Mouse (Mus musculus) forebrain, embryonic 10.5 days (tissue): ENCODE data around the gene Sh2d4b. TPM values are rescaled to one million over a fixed set of nuclear protein-coding genes. Genes with fewer than 3 reads are reported as not detected.

Experiments used
- DNase-seq: peaks from one replicate; pipeline ENCODE4 v3.0.0-alpha.2; 2017; ENCODE audit warnings: low spot score; ENCODE audit errors: extremely low spot score
- H3K27ac ChIP-seq: fragments of 300-500 bp; sonication (generic); 2 replicates; pipeline ENCODE4 v1.5.1; 2016; ENCODE audit warnings: mild to moderate bottlenecking
- H3K27me3 ChIP-seq: fragments of 300-500 bp; sonication (generic); 2 replicates; pipeline ENCODE4 v1.6.1; 2016; ENCODE audit warnings: mild to moderate bottlenecking; ENCODE audit not compliant: poor library complexity, severe bottlenecking
- H3K36me3 ChIP-seq: fragments of 300-500 bp; sonication (generic); replicated peaks from 2 replicates; pipeline ENCODE4 v1.6.1; 2016; ENCODE audit warnings: mild to moderate bottlenecking, moderate library complexity
- H3K4me1 ChIP-seq: fragments of 300-500 bp; sonication (generic); 2 replicates; pipeline ENCODE4 v1.6.1; 2016
- H3K4me3 ChIP-seq: fragments of 300-500 bp; sonication (generic); 2 replicates; pipeline ENCODE4 v1.5.1; 2016; ENCODE audit warnings: mild to moderate bottlenecking, moderate library complexity
- H3K9me3 ChIP-seq: fragments of 300-500 bp; sonication (generic); 2 replicates; pipeline ENCODE4 v1.6.1; 2016; ENCODE audit warnings: mild to moderate bottlenecking, moderate library complexity
- WGBS: fragments of 180-500 bp; shearing (Covaris S2); methylation state at CpG from one replicate; pipeline ENCODE4 v1.1.7; 2016; 5-methylcytosine and 5-hydroxymethylcytosine counted together
- polyA plus RNA-seq: library from polyadenylated mRNA; unstranded; fragments of >200 nt; fragmentation: Nextera tagmentation; extraction: Ambion mirVana; gene quantifications from 2 replicates; pipeline ENCODE4 v1.2.1, GENCODE M21; 2016

Sh2d4b gene
- polyA plus RNA-seq, 1 experiment from 2014 or later, result 0.32 TPM

DNA sequence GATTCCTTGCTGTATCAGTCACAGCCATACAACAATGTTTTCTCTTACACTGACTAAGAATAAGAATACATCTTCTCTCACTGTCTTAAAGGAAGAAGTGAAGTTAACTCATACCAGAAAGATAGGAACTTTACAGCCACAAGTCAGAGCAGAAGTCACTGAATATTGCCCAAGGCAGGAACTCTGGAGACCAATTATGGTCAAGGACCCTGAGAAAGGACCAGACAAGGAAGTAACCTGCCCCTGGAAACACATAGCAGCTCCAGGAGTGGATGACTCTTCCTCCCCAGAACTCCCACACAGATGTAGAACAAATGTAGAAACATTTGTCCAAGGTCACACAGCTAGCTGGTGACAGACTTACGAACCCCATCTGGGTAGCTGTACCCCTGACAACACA is 28.2 kb upstream of the Sh2d4b start:
- Histone ChIP-seq H3K27me3 (no peaks in the 10 kb centered on the region), H3K9me3 (no peaks in the 10 kb centered on the region), H3K4me3 (no peak overlapping the region), H3K4me1 (peaks cover 26% of the 10 kb centered on the region), H3K27ac (no peak overlapping the region), H3K36me3 (peaks cover 60% of the 10 kb centered on the region)
- WGBS, result 97% methylated on average over 1 of the region's 1 CpGs
- no peak for DNase-seq

- no peaks in the 10 kb centered on the region for H3K9me3 ChIP-seq
- DNase-seq, result no peak
- WGBS, result 85% methylated on average over 7 of the region's 7 CpGs
- no peaks in the 10 kb centered on the region for H3K27me3 ChIP-seq
- H3K36me3 ChIP-seq, result peaks cover 63% of the 10 kb centered on the region
- H3K27ac ChIP-seq, result no peak overlapping the region
- H3K4me1 ChIP-seq, result peaks cover 26% of the 10 kb centered on the region
- no peak overlapping the region for H3K4me3 ChIP-seq
These were observed 26.5 kb upstream of the Sh2d4b start for GRCm38 (mm10) chr14:40919521-40919920.

- WGBS, result 91% methylated on average over 5 of the region's 7 CpGs
- H3K27me3 ChIP-seq, result no peaks in the 10 kb centered on the region
- 0 out of 2 replicates have a peak overlapping the region, but pooled peaks have one; percentile 26 for H3K27ac ChIP-seq
- peaks cover 68% of the 10 kb centered on the region for H3K36me3 ChIP-seq
- H3K4me1 ChIP-seq, result peaks cover 21% of the 10 kb centered on the region
- no peaks in the 10 kb centered on the region for H3K9me3 ChIP-seq
- no peak for DNase-seq
- no peak overlapping the region for H3K4me3 ChIP-seq
These were observed 25.4 kb upstream of the Sh2d4b start for GRCm38 (mm10) chr14:40918477-40918876.

DNA sequence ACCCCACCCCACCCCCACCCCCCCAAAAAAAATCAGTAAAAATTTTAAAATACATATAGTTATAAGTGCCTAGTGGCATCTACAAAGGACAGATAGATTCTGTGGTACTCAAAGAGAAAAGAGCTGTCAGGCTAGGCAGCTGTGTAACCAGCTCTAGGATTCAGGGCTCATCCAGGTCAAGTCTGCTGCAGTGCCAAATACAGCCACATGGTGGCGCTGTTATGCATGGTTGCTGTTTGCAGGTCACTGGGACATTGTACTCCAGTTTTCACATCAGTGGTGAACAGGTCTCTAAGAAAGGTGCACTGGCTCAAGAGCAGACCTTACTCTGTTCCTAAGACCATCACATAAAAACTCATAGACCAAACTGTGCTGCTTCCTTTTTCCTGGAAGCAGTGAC is 24.6 kb upstream of the Sh2d4b start:
- WGBS, result 0% methylated on average over 1 of the region's 1 CpGs
- Histone ChIP-seq H3K4me1 (peaks cover 21% of the 10 kb centered on the region), H3K27me3 (no peaks in the 10 kb centered on the region), H3K36me3 (peaks cover 69% of the 10 kb centered on the region), H3K9me3 (no peaks in the 10 kb centered on the region), H3K27ac (0 out of 2 replicates have a peak overlapping the region, but pooled peaks have one; percentile 26), H3K4me3 (no peak overlapping the region)
- peak; percentile 88 for DNase-seq

GRCm38 (mm10) chr14:40916667-40917066 is 23.6 kb upstream of the Sh2d4b start:
- H3K36me3 ChIP-seq, result peaks cover 64% of the 10 kb centered on the region
- 89% methylated on average over 15 of the region's 15 CpGs for WGBS
- no peak overlapping the region for H3K4me3 ChIP-seq

DNA sequence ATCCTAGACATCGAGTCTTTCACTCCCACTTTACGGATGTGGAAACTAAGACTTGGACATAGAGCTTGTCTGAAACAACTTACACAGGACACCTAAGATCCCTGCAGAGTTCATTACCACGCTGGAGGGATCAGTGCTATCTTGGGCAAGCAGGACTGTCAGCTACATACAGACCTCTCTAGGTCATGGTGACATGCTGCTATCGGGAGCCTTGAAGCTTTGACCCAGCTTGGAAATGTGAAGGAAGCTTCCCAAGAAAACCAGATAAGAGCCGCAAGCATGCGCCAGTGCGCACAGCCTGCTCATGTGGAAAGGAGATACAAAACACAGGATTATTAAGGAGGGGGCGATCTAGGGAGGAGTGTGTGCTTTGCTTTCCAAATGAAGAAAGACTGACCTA is 22.8 kb upstream of the Sh2d4b start:
- H3K27me3 ChIP-seq, result no peaks in the 10 kb centered on the region
- H3K27ac ChIP-seq, result no peak overlapping the region
- WGBS, result 93% methylated on average over 8 of the region's 8 CpGs
- H3K4me1 ChIP-seq, result peaks cover 21% of the 10 kb centered on the region
- H3K4me3 ChIP-seq, result no peak overlapping the region
- DNase-seq, result no peak
- peaks cover 64% of the 10 kb centered on the region for H3K36me3 ChIP-seq
- no peaks in the 10 kb centered on the region for H3K9me3 ChIP-seq

More at GRCm38 (mm10) chr14:40916667-40917066, 23.6 kb upstream of the Sh2d4b start:
- no peak for DNase-seq
- Histone ChIP-seq H3K27me3 (no peaks in the 10 kb centered on the region), H3K27ac (no peak overlapping the region), H3K4me1 (peaks cover 21% of the 10 kb centered on the region), H3K9me3 (no peaks in the 10 kb centered on the region)

- DNase-seq, result no peak
- H3K4me3 ChIP-seq, result no peak overlapping the region
- H3K27me3 ChIP-seq, result no peaks in the 10 kb centered on the region
- H3K4me1 ChIP-seq, result peaks cover 16% of the 10 kb centered on the region
- 91% methylated on average over 3 of the region's 3 CpGs for WGBS
- no peak overlapping the region for H3K27ac ChIP-seq
- no peaks in the 10 kb centered on the region for H3K9me3 ChIP-seq
- H3K36me3 ChIP-seq, result peaks cover 68% of the 10 kb centered on the region
These were observed 21.6 kb upstream of the Sh2d4b start for GRCm38 (mm10) chr14:40914701-40915100.

- Histone ChIP-seq H3K27me3 (no peaks in the 10 kb centered on the region), H3K4me3 (no peak overlapping the region), H3K36me3 (peaks cover 78% of the 10 kb centered on the region), H3K4me1 (peaks cover 10% of the 10 kb centered on the region), H3K27ac (no peak overlapping the region), H3K9me3 (no peaks in the 10 kb centered on the region)
- DNase-seq, result no peak
- 67% methylated on average over 6 of the region's 6 CpGs for WGBS
These were observed 20.6 kb upstream of the Sh2d4b start for GRCm38 (mm10) chr14:40913709-40914108.

DNA sequence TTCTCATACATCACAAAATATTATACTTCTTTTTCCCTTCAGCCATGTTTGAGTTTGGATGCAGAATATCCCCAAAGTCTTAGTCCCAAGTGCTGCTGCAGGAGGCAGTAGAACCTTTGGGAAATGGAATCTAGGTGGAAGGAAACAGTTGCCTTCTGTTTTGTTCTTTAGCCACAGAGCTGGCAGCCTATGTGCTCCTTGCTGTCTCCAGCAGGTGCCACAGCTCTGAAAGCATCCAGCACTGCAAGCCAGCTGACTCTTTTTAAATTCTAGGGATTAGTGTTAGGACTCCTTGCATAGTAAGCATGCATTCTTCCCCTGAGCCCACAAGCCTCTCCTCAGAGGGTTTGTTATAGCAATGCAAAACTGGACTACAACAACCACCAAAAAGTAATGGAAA is 18.5 kb upstream of the Sh2d4b start:
- DNase-seq, result no peak

GRCm38 (mm10) chr14:40908763-40909162 is 15.7 kb upstream of the Sh2d4b start:
- Histone ChIP-seq H3K4me3 (no peak overlapping the region), H3K36me3 (peaks cover 86% of the 10 kb centered on the region), H3K9me3 (no peaks in the 10 kb centered on the region), H3K27me3 (no peaks in the 10 kb centered on the region), H3K4me1 (0 out of 2 replicates have a peak, but pooled peaks cover 3% of the 10 kb centered on the region), H3K27ac (no peak overlapping the region)
- no peak for DNase-seq
- WGBS, result 93% methylated on average over 9 of the region's 9 CpGs

More for the DNA sequence above, 18.5 kb upstream of the Sh2d4b start:
- H3K4me1 ChIP-seq, result no peaks in the 10 kb centered on the region
- no peaks in the 10 kb centered on the region for H3K9me3 ChIP-seq
- H3K27ac ChIP-seq, result no peak overlapping the region
- no peaks in the 10 kb centered on the region for H3K27me3 ChIP-seq
- H3K36me3 ChIP-seq, result peaks cover 93% of the 10 kb centered on the region
- no peak overlapping the region for H3K4me3 ChIP-seq

DNA sequence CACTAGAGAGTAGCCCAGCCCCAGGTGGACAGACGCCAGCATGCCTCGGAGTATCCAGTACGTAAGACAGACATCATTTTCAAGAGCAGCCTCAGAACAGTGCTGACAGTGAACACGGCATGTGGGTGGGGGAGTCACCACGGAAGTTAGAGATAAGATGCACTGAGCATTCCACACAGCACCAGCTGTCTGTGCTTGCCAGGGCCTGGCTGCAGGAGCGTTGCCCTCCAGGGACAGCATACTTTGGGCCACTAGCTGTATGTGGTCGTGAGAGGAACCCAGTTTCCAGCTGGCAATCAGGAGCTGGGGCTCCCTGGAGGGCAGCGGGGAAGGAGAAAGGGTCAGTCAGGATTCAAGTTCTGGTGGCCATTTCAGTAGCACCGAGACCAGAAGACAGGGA is 13.7 kb upstream of the Sh2d4b start:
- peaks cover 16% of the 10 kb centered on the region for H3K4me1 ChIP-seq
- H3K36me3 ChIP-seq, result peaks cover 71% of the 10 kb centered on the region
- DNase-seq, result no peak
- no peak overlapping the region for H3K27ac ChIP-seq
- H3K27me3 ChIP-seq, result no peaks in the 10 kb centered on the region
- H3K9me3 ChIP-seq, result no peaks in the 10 kb centered on the region
- 94% methylated on average over 9 of the region's 9 CpGs for WGBS
- H3K4me3 ChIP-seq, result no peak overlapping the region

GRCm38 (mm10) chr14:40905813-40906212 is 12.7 kb upstream of the Sh2d4b start:
- no peak for DNase-seq
- no peaks in the 10 kb centered on the region for H3K9me3 ChIP-seq
- no peak overlapping the region for H3K4me3 ChIP-seq
- H3K27me3 ChIP-seq, result no peaks in the 10 kb centered on the region
- WGBS, result 91% methylated on average over 8 of the region's 8 CpGs
- H3K27ac ChIP-seq, result no peak overlapping the region
- H3K36me3 ChIP-seq, result peaks cover 62% of the 10 kb centered on the region
- H3K4me1 ChIP-seq, result peaks cover 16% of the 10 kb centered on the region

DNA sequence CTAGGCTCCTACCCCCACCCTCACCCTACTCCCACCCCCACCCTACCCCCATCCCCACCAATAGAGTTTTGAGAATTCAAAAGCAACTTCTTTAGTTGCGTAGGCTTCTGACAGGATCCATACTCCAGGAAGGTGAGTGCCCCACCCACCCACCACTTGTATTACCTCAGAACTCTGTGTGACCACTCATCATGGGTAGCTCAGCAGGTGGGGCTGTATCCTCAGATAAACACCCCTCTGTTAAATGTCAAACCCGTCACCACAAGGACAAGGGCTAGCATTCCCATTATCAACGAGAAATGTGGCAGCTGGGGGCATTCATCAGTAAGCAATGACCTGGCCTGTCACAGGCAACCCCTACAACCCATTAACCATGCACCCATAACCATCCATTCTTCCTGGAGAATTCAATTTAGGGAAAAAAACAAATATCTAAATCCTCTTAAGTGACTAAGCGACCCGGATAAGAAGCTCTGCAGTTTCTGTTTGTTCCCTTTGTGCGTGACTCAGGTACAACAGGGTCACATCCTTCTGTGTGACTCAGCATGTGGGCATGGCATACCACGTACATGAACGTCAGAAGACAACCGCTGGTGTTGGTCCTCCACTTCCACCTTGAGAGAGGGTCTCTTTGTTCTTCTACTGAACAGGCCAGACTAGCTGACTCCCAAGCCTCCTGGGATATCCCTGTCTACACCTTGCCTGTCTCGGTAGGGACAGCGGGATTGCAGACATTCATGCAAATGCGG is 9.4 kb upstream of the Sh2d4b start:
- peaks cover 28% of the 10 kb centered on the region for H3K36me3 ChIP-seq
- no peaks in the 10 kb centered on the region for H3K9me3 ChIP-seq
- H3K27ac ChIP-seq, result 0 out of 2 replicates have a peak overlapping the region, but pooled peaks have one; percentile 11
- no peak for DNase-seq
- no peak overlapping the region for H3K4me3 ChIP-seq
- WGBS, result 69% methylated on average over 12 of the region's 12 CpGs
- H3K4me1 ChIP-seq, result peaks cover 16% of the 10 kb centered on the region
- no peaks in the 10 kb centered on the region for H3K27me3 ChIP-seq
